Mouse (Mus musculus) E14TG2a.4 (cell line): ENCODE measurements at regions not wholly inside any gene's neighbourhood (a gene's known extent, or its start where the extent isn't known, plus 50 kb on each side); places are given as distances from the start of the nearest gene placed in this dataset.

Source experiments
- CTCF ChIP-seq: conservative IDR thresholded peaks from 2 replicates; pipeline ENCODE4 v1.5.1; 2014; ENCODE audit warnings: low read length
- NANOG ChIP-seq: IDR thresholded peaks from 2 replicates; pipeline ENCODE4 v1.6.1; 2014; ENCODE audit warnings: borderline replicate concordance, low read length, mixed read lengths

DNA sequence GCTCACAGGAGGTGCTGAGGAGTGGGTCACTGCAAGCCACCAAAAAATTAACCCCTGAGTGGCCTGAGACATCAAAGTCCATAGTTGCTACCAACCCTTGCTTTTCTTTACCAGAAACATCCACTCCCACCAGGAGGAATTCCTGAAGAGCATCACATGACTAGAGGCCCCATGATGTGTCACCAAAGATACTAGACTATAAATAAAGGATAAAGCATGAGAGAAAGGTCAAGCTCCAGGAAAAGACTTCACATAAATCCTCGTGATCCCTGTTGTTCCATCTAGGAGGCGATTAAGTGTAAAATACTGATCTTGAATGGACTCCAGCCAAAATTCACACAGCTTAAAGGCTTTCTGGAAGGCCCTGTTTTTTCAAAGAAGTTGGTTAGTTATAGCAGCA, 190.6 kb downstream of the Adamts15 start:
- TF ChIP-seq CTCF (no peak), NANOG (no peak)
